Mouse (Mus musculus) heart, postnatal 10 days (tissue): Measurements from ENCODE around the gene Ttc9. TPM values are rescaled to one million over a fixed set of nuclear protein-coding genes. Genes with fewer than 3 reads are reported as not detected.

ENCODE experiments used
- DNase-seq, 2 experiments: peaks; one replicate each; pipeline ENCODE4 v3.0.0; 2021
- intact Hi-C: fragments of 180-260 bp; cut with DNase I; formaldehyde crosslinking; loops from one replicate; pipeline ENCODE4 v1.15.1; 2025
- total RNA-seq, 2 experiments: library from RNA; stranded (reverse); gene quantifications; 2 replicates each; pipeline ENCODE4 v1.2.3; 2021

Gene Ttc9
- 1 to 10 TPM; 5.0 to 5.7 TPM for total RNA-seq

GRCm38 (mm10) chr12:81630915-81631660 lies at the start of gene Ttc9:
TSS of gene Ttc9 (plus strand) at chr12:81631249.
- DNase-seq, result peak; percentile 28 to 38
- intact Hi-C loops, result loop anchor here (5.0 kb wide), 1 partner anchor 56 kb away; no protein-coding TSS in a partner anchor

GRCm38 (mm10) chr12:81594902-81595671 lies 36.0 kb upstream of the Ttc9 start, which contains the start of gene Med6:
TSS of gene Med6 (minus strand) at chr12:81595008.
- intact Hi-C loops, result loop anchor here (2.0 to 5.0 kb wide), 2 partner anchors 62 to 108 kb away; partner anchors contain the start of genes Cox16, Gm20498 and Synj2bp
- DNase-seq, result peak; percentile 95

- intact Hi-C loops, result loop anchor here (5.0 kb wide), 1 partner anchor 109 kb away; the partner anchor contains the start of gene Cox16
- no peak for DNase-seq
Observed at GRCm38 (mm10) chr12:81596547-81597262, 34.3 kb upstream of the Ttc9 start.

- intact Hi-C loops, result no loop called here
- DNase-seq, result no peak
Observed at GRCm38 (mm10) chr12:81604995-81605784, 25.9 kb upstream of the Ttc9 start.

GRCm38 (mm10) chr12:81609445-81609844 lies 21.6 kb upstream of the Ttc9 start:
- intact Hi-C loops, result no loop called here
- no peak for DNase-seq

- intact Hi-C loops, result loop anchor here (5.0 kb wide), 1 partner anchor 301 kb away; no protein-coding TSS in a partner anchor
- DNase-seq, result no peak
Observed at GRCm38 (mm10) chr12:81615807-81616206, 15.2 kb upstream of the Ttc9 start.

- no peak for DNase-seq
- intact Hi-C loops, result loop anchor here (5.0 kb wide), 1 partner anchor 300 kb away; no protein-coding TSS in a partner anchor
Observed at GRCm38 (mm10) chr12:81616980-81617379, 14.1 kb upstream of the Ttc9 start.

- intact Hi-C loops, result loop anchor here (1.0 to 5.0 kb wide), 3 partner anchors 84 to 298 kb away; no protein-coding TSS in a partner anchor
- DNase-seq, result peak; percentile 73 to 85
Observed at GRCm38 (mm10) chr12:81619302-81619701, 11.7 kb upstream of the Ttc9 start.

- intact Hi-C loops, result no loop called here
- DNase-seq, result no peak
Observed at GRCm38 (mm10) chr12:81623377-81623776, 7.7 kb upstream of the Ttc9 start.

GRCm38 (mm10) chr12:81626226-81626861 lies 4.7 kb upstream of the Ttc9 start:
- no peak for DNase-seq
- intact Hi-C loops, result no loop called here

GRCm38 (mm10) chr12:81627426-81627825 lies 3.6 kb upstream of the Ttc9 start:
- DNase-seq, result no peak
- intact Hi-C loops, result no loop called here

GRCm38 (mm10) chr12:81628091-81628490 lies 3.0 kb upstream of the Ttc9 start:
- intact Hi-C loops, result no loop called here
- no peak for DNase-seq

- peak; percentile 22 to 25 for DNase-seq
- intact Hi-C loops, result loop anchor here (5.0 kb wide), 1 partner anchor 57 kb away; no protein-coding TSS in a partner anchor
Observed at GRCm38 (mm10) chr12:81630520-81630914, 532 bp upstream of the Ttc9 start.

GRCm38 (mm10) chr12:81631661-81632401 lies 782 bp downstream of the Ttc9 start:
- peak; percentile 7 to 20 for DNase-seq
- intact Hi-C loops, result loop anchor here (5.0 kb wide), 1 partner anchor 55 kb away; no protein-coding TSS in a partner anchor

GRCm38 (mm10) chr12:81633246-81633645 lies 2.2 kb downstream of the Ttc9 start:
- no peak for DNase-seq
- intact Hi-C loops, result loop anchor here (5.0 kb wide), 1 partner anchor 54 kb away; no protein-coding TSS in a partner anchor

GRCm38 (mm10) chr12:81640656-81641055 lies 9.6 kb downstream of the Ttc9 start:
- DNase-seq, result no peak
- intact Hi-C loops, result no loop called here

GRCm38 (mm10) chr12:81642361-81643082 lies 11.5 kb downstream of the Ttc9 start:
- no peak for DNase-seq
- intact Hi-C loops, result no loop called here

- DNase-seq, result no peak
- intact Hi-C loops, result no loop called here
Observed at GRCm38 (mm10) chr12:81646811-81647210, 15.8 kb downstream of the Ttc9 start.
